Mouse (Mus musculus) CH12.LX (cell line): ENCODE data around the gene Aqp5. TPM values are rescaled to one million over a fixed set of nuclear protein-coding genes. Genes with fewer than 3 reads are reported as not detected.

ENCODE experiments used
- DNase-seq: peaks from one replicate; pipeline ENCODE4 v3.0.0-alpha.2; 2013; ENCODE audit errors: extremely low read depth
- H3K27ac ChIP-seq: 2 replicates; pipeline ENCODE4 v1.5.1; 2012; ENCODE audit warnings: low read depth, mild to moderate bottlenecking, control low read depth, moderate library complexity; ENCODE audit not compliant: insufficient read depth
- H3K27me3 ChIP-seq: replicated peaks from 2 replicates; pipeline ENCODE3; 2012; ENCODE audit warnings: inconsistent platforms
- H3K36me3 ChIP-seq, 2 experiments: replicated peaks in 1 of 2; 2 replicates each; pipeline versions ENCODE3 to v1.6.1; 2012; ENCODE audit warnings: inconsistent platforms in 1 of 2, low read length in 1 of 2, mild to moderate bottlenecking in 1 of 2, mixed read lengths in 1 of 2, moderate library complexity in 1 of 2; ENCODE audit not compliant: control insufficient read depth in 1 of 2, insufficient read depth in 1 of 2
- H3K4me1 ChIP-seq, 2 experiments: 2 replicates each; pipeline ENCODE4 v1.6.1; 2012; ENCODE audit warnings: inconsistent platforms in 1 of 2, moderate library complexity in 1 of 2; ENCODE audit not compliant: insufficient read depth in 2 of 2, control insufficient read depth in 1 of 2
- H3K4me2 ChIP-seq: 2 replicates; pipeline ENCODE4 v1.6.1; 2012; ENCODE audit warnings: low read depth, mild to moderate bottlenecking, control low read depth; ENCODE audit not compliant: poor library complexity, insufficient read depth, severe bottlenecking
- H3K4me3 ChIP-seq, 3 experiments: fragments of 150-350 bp in 1 of 3; sonication (generic) in 1 of 3; replicated peaks in 1 of 3; 2 replicates each; pipeline versions ENCODE3 to v1.5.1; 2011 to 2012; ENCODE audit warnings: low read depth in 2 of 3, low read length in 2 of 3, mild to moderate bottlenecking in 2 of 3, moderate library complexity in 2 of 3, control low read depth in 1 of 3, improper control_type of control experiment in 1 of 3, inconsistent platforms in 1 of 3, mixed read lengths in 1 of 3; ENCODE audit not compliant: poor library complexity in 1 of 3
- H3K79me2 ChIP-seq: replicated peaks from 2 replicates; pipeline ENCODE4 v1.6.1; 2012; ENCODE audit warnings: mild to moderate bottlenecking, moderate library complexity; ENCODE audit not compliant: control insufficient read depth, poor library complexity, insufficient read depth, severe bottlenecking; ENCODE audit errors: extremely low read depth
- H3K9ac ChIP-seq: 2 replicates; pipeline ENCODE4 v1.6.1; 2012; ENCODE audit warnings: low read depth, mild to moderate bottlenecking, control low read depth, moderate library complexity; ENCODE audit not compliant: insufficient read depth
- H3K9me3 ChIP-seq: replicated peaks from 2 replicates; pipeline ENCODE3; 2012; ENCODE audit warnings: low read length, inconsistent platforms, mixed read lengths
- BHLHE40 ChIP-seq: IDR thresholded peaks from 2 replicates; pipeline ENCODE4 v1.6.1; 2011; ENCODE audit warnings: mild to moderate bottlenecking, low read depth, low read length, improper control_type of control experiment
- CHD1 ChIP-seq: IDR thresholded peaks from 2 replicates; pipeline ENCODE4 v1.6.1; 2012; ENCODE audit warnings: low read depth, low read length, improper control_type of control experiment, inconsistent platforms
- CTCF ChIP-seq, 2 experiments: IDR thresholded peaks in 1 of 2; conservative IDR thresholded peaks in 1 of 2; 2 replicates each; pipeline ENCODE4 v1.5.1; 2011 to 2012; ENCODE audit warnings: low read depth in 2 of 2, low read length in 2 of 2, improper control_type of control experiment in 1 of 2, inconsistent platforms in 1 of 2, mild to moderate bottlenecking in 1 of 2, moderate library complexity in 1 of 2
- E2F4 ChIP-seq: IDR thresholded peaks from 2 replicates; pipeline ENCODE4 v1.6.1; 2011; ENCODE audit warnings: low read depth, low read length, improper control_type of control experiment; ENCODE audit not compliant: insufficient replicate concordance
- EP300 ChIP-seq: IDR thresholded peaks from 2 replicates; pipeline ENCODE4 v1.6.1; 2011; ENCODE audit warnings: low read length, improper control_type of control experiment
- HCFC1 ChIP-seq: IDR thresholded peaks from 2 replicates; pipeline ENCODE4 v1.6.1; 2012; ENCODE audit warnings: low read depth, mild to moderate bottlenecking, inconsistent platforms, low read length, improper control_type of control experiment
- IRF4 ChIP-seq: IDR thresholded peaks from 2 replicates; pipeline ENCODE4 v1.6.1; 2014; ENCODE audit warnings: low read depth, mild to moderate bottlenecking, inconsistent platforms, low read length, improper control_type of control experiment
- JUN ChIP-seq: IDR thresholded peaks from 2 replicates; pipeline ENCODE4 v1.6.1; 2011; ENCODE audit warnings: low read depth, mild to moderate bottlenecking, low read length, improper control_type of control experiment, moderate library complexity; ENCODE audit not compliant: insufficient read depth
- KAT2A ChIP-seq: IDR thresholded peaks from 2 replicates; pipeline ENCODE4 v1.6.1; 2012; ENCODE audit warnings: low read length, improper control_type of control experiment, inconsistent platforms; ENCODE audit not compliant: insufficient replicate concordance
- MAFK ChIP-seq: IDR thresholded peaks from 2 replicates; pipeline ENCODE4 v1.6.1; 2011; ENCODE audit warnings: low read length, improper control_type of control experiment; ENCODE audit not compliant: insufficient replicate concordance
- MXI1 ChIP-seq: IDR thresholded peaks from 2 replicates; pipeline ENCODE4 v1.6.1; 2011; ENCODE audit warnings: mild to moderate bottlenecking, low read depth, low read length, improper control_type of control experiment
- MYC ChIP-seq: IDR thresholded peaks from 2 replicates; pipeline ENCODE4 v1.6.1; 2011; ENCODE audit warnings: low read depth, mild to moderate bottlenecking, improper control_type of control experiment, low read length
- POLR2A ChIP-seq: IDR thresholded peaks from 2 replicates; pipeline ENCODE4 v1.6.1; 2011; ENCODE audit warnings: low read depth, mild to moderate bottlenecking, improper control_type of control experiment, low read length
- POLR2AphosphoS2 ChIP-seq: IDR thresholded peaks from 2 replicates; pipeline ENCODE4 v1.6.1; 2011; ENCODE audit warnings: low read depth, low read length, improper control_type of control experiment
- RAD21 ChIP-seq: IDR thresholded peaks from 2 replicates; pipeline ENCODE4 v1.6.1; 2011; ENCODE audit warnings: low read depth, mild to moderate bottlenecking, low read length, improper control_type of control experiment, moderate library complexity
- TCF12 ChIP-seq: IDR thresholded peaks from 2 replicates; pipeline ENCODE4 v1.6.1; 2014; ENCODE audit warnings: low read depth, mild to moderate bottlenecking, inconsistent platforms, low read length, improper control_type of control experiment
- USF2 ChIP-seq: conservative IDR thresholded peaks from 2 replicates; pipeline ENCODE4 v1.6.1; 2011; ENCODE audit warnings: low read depth, low read length, improper control_type of control experiment
- ZKSCAN1 ChIP-seq: IDR thresholded peaks from 2 replicates; pipeline ENCODE4 v1.6.1; 2012; ENCODE audit warnings: low read depth, inconsistent platforms, low read length, improper control_type of control experiment, borderline replicate concordance
- ZMIZ1 ChIP-seq: IDR thresholded peaks from 2 replicates; pipeline ENCODE4 v1.6.1; 2012; ENCODE audit warnings: low read depth, mild to moderate bottlenecking, inconsistent platforms, low read length, improper control_type of control experiment
- dilution Hi-C: fragments of 300-500 bp; cut with MboI; formaldehyde crosslinking; loops from 2 replicates; pipeline ENCODE4 v1.14.3; 2020; ENCODE audit warnings: low sequenced_read_pairs; ENCODE audit not compliant: extremely low pct_unique_long_range_greater_than_20kb, extremely low pct_ligation_motif_present
- in situ Hi-C: fragments of 300-500 bp; cut with MboI; formaldehyde crosslinking; loops from 3 replicates; pipeline ENCODE4 v1.14.3; 2019; ENCODE audit warnings: low sequenced_read_pairs, low pct_ligation_motif_present, low pct_unique_long_range_greater_than_20kb, mixed read lengths
- polyA plus RNA-seq: library from polyadenylated mRNA; unstranded; fragments of >175 nt; gene quantifications from 2 replicates; pipeline ENCODE4 v1.2.1, GENCODE M21; 2012; ENCODE audit warnings: low read depth; ENCODE audit not compliant: insufficient read length
- total RNA-seq, 2 experiments: library from RNA; depleted of rRNA; stranded (reverse); fragments of 300-350 nt in 1 of 2; fragments of >200 nt in 1 of 2; gene quantifications; 2 replicates each; pipeline ENCODE4 v1.2.3; 2012 to 2014

Gene Aqp5
- total and polyA plus RNA-seq, 3 experiments: not detected

- dilution Hi-C loops: no loop called here
- Histone ChIP-seq H3K36me3 (no peaks in the 10 kb centered on the region), H3K27ac (no peak overlapping the region)
- DNase-seq: no peak
- in situ Hi-C loops: no loop called here
- TF ChIP-seq JUN (no peak), HCFC1 (no peak), IRF4 (no peak), MXI1 (no peak)
- TF ChIP-seq, all 38 proteins: peak for 0
- no peak overlapping the region for H3K9ac ChIP-seq
- no peak overlapping the region for H3K4me3 ChIP-seq
- peaks cover 61% of the 10 kb centered on the region for H3K27me3 ChIP-seq
- H3K9me3 ChIP-seq: no peaks in the 10 kb centered on the region
- H3K79me2 ChIP-seq: no peaks in the 10 kb centered on the region
- no peak overlapping the region for H3K4me2 ChIP-seq
- H3K4me1 ChIP-seq: peaks cover 0 to 3% of the 10 kb centered on the region in 2 experiments; a peak in 1 of 4 replicates
Observed at GRCm38 (mm10) chr15:99549901-99550300, 40.7 kb upstream of the Aqp5 start.

- no peak overlapping the region for H3K4me3 ChIP-seq
- dilution Hi-C loops (no loop called here), in situ Hi-C loops (no loop called here)
- no peaks in the 10 kb centered on the region for H3K4me1 ChIP-seq
- peaks cover 52% of the 10 kb centered on the region for H3K27me3 ChIP-seq
- no peak overlapping the region for H3K4me2 ChIP-seq
- H3K36me3 ChIP-seq: no peaks in the 10 kb centered on the region
- no peak for TF ChIP-seq HCFC1
- TF ChIP-seq MYC: no peak
- no peak for TF ChIP-seq MAFK
- TF ChIP-seq CTCF (conservative IDR thresholded peaks at IDR 0.05 in 1 of 2, IDR thresholded peaks at IDR 0.05 in 1 of 2; ENCODE audit: low read depth in 2 of 2, low read length in 2 of 2): no peak
- no peak for TF ChIP-seq MXI1
- no peak for TF ChIP-seq USF2
- no peak for TF ChIP-seq ZKSCAN1
- no peak for TF ChIP-seq EP300
- TF ChIP-seq E2F4: no peak
- TF ChIP-seq POLR2A: no peak
- TF ChIP-seq POLR2AphosphoS2: no peak
- TF ChIP-seq RAD21: no peak
- no peak for TF ChIP-seq KAT2A
- TF ChIP-seq CHD1: no peak
- no peak for TF ChIP-seq TCF12
- TF ChIP-seq ZMIZ1: no peak
- no peak for TF ChIP-seq BHLHE40
- no peaks in the 10 kb centered on the region for H3K9me3 ChIP-seq
- H3K27ac ChIP-seq: no peak overlapping the region
- no peaks in the 10 kb centered on the region for H3K79me2 ChIP-seq
- DNase-seq: no peak
- H3K9ac ChIP-seq: no peak overlapping the region
Observed at GRCm38 (mm10) chr15:99553767-99554166, 36.8 kb upstream of the Aqp5 start.
